Mouse (Mus musculus): ENCODE results near the gene Shc3.

- TF ChIP-seq CTCF (IDR thresholded peaks at IDR 0.05; ENCODE audit: borderline replicate concordance, extremely low read depth, insufficient read depth, insufficient read length) = no peak
- no peak for TF ChIP-seq POLR2A (IDR thresholded peaks at IDR 0.05; ENCODE audit: borderline replicate concordance, extremely low read depth, insufficient read depth, insufficient read length, poor library complexity, severe bottlenecking)
Measured at GRCm38 (mm10) chr13:51508836-51509235, 60.4 kb downstream of the Shc3 start.
